Mouse (Mus musculus): ENCODE data around the gene Msantd1.

DNA sequence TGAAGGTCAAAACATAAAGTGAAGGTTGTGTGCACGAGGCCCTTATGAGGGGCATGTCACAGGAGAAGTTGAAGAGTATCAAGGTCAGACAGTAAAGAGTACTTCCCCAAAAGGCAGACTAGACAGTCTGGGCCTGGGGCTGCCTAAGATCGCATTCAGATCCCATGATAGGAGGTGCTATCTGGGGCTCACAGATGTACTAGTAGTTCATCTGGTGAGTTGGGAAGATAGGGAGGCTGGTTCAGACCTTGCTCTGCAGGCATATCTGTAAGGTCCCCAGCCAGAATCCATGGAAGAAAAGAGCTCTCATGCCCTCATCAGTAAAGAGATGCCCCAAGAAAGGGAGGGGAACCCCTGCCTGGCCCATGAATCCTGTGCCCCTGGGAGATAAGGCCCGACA lies 11.0 kb downstream of the Msantd1 start:
- no peak for TF ChIP-seq CHD2 (IDR thresholded peaks at IDR 0.05; ENCODE audit: low read depth, low read length)
- TF ChIP-seq HCFC1 (IDR thresholded peaks at IDR 0.05; ENCODE audit: borderline replicate concordance, insufficient read depth, low read length): no peak
- no peak for TF ChIP-seq ZNF384 (IDR thresholded peaks at IDR 0.05; ENCODE audit: low read depth, low read length)
- TF ChIP-seq ZC3H11A (IDR thresholded peaks at IDR 0.05; ENCODE audit: borderline replicate concordance, low read depth, low read length): no peak
